Mouse (Mus musculus): ENCODE measurements around the gene Tmem30c. TPM values are rescaled to one million over a fixed set of nuclear protein-coding genes. Genes with fewer than 3 reads are reported as not detected.
"Not testable (repeated sequence)": the region's sequence is repeated elsewhere in the genome, so short reads cannot be mapped to it uniquely, and the experiment has no call there.

The Tmem30c gene
- polyA plus RNA-seq, 1 experiment from 2014 or later, result 0.18 TPM

DNA sequence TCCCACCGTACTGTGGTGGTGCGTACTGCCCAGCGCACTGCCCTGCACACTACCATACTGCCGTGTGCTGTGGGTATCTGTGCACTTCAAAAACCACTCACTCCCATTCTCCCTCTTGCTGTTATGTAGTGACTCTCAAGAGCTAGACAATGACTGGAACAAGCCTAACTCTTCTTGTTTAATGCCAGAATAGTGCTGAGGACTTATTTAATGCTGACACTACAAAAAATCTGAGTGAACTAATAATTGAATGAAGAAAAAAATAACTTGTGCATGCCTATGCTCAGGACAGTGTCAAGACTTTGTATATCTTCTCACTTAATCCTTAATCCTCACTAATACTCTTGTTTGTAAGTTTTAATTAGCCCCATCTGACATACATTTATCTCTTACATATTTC lies 45.2 kb downstream of the Tmem30c start:
- ATAC-seq (replicated peaks), result no peak
- Histone ChIP-seq H3K4me1 (no peaks in the 10 kb centered on the region), H3K4me2 (replicated peaks) (no peak overlapping the region), H3K27ac (replicated peaks) (no peak overlapping the region), H3K36me3 (no peaks in the 10 kb centered on the region), H3K4me3 (no peak overlapping the region), H3K9me3 (no peaks in the 10 kb centered on the region), H3K9ac (replicated peaks) (no peak overlapping the region), H3K27me3 (no peaks in the 10 kb centered on the region)
- WGBS, result 93% methylated on average over 4 of the region's 4 CpGs

DNA sequence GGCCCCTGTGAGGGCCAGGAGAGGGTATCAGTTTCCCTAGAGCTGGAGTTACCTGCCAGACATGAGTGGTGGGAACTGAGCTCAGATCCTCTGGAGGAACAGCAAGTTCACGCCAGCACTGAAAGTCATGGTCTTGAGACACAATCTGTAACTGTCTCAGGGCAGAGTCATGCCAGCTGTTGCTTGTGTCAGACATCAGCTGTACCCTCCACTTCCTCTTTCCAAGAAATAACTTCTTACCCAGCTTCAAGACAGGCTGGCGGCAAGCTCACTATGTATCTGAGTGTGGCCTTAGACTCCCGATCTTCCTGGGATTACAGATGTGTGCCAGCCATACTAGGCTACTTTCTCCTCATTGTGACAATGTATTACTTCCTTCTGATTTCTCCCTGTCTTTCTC lies 46.1 kb downstream of the Tmem30c start:
- Histone ChIP-seq H3K4me3 (no peak overlapping the region), H3K27ac (replicated peaks) (no peak overlapping the region), H3K4me1 (no peaks in the 10 kb centered on the region), H3K9ac (replicated peaks) (no peak overlapping the region), H3K27me3 (no peaks in the 10 kb centered on the region), H3K4me2 (replicated peaks) (no peak overlapping the region), H3K9me3 (no peaks in the 10 kb centered on the region), H3K36me3 (no peaks in the 10 kb centered on the region)
- no peak for ATAC-seq (replicated peaks)
- WGBS, result 89% methylated on average over 3 of the region's 3 CpGs

DNA sequence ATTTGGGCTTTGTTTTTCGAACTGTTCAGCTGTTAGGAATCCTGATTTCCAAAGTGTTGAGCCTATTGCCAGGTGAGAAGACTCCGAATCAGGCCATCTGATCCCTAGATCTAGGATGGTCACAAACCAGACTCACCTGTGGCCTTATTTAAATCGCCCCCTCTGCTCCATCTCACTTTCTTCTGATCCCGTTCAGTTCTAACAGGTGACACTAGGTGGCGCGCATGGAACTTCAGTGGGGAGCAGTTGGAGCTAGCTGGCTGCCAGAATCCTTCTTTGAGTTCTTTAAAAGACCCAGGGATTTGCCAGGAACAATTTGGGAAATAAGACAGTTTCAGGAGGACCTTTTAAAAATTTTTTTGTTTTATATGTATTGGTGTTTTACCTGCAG lies 48.8 kb downstream of the Tmem30c start:
- Histone ChIP-seq H3K27me3 (no peaks in the 10 kb centered on the region), H3K36me3 (no peaks in the 10 kb centered on the region), H3K9ac (replicated peaks) (no peak overlapping the region), H3K4me2 (replicated peaks) (no peak overlapping the region), H3K4me3 (no peak overlapping the region), H3K4me1 (no peaks in the 10 kb centered on the region), H3K27ac (replicated peaks) (no peak overlapping the region), H3K9me3 (no peaks in the 10 kb centered on the region)
- ATAC-seq (replicated peaks), result peak; percentile 86
- 15% methylated on average over 6 of the region's 6 CpGs for WGBS

DNA sequence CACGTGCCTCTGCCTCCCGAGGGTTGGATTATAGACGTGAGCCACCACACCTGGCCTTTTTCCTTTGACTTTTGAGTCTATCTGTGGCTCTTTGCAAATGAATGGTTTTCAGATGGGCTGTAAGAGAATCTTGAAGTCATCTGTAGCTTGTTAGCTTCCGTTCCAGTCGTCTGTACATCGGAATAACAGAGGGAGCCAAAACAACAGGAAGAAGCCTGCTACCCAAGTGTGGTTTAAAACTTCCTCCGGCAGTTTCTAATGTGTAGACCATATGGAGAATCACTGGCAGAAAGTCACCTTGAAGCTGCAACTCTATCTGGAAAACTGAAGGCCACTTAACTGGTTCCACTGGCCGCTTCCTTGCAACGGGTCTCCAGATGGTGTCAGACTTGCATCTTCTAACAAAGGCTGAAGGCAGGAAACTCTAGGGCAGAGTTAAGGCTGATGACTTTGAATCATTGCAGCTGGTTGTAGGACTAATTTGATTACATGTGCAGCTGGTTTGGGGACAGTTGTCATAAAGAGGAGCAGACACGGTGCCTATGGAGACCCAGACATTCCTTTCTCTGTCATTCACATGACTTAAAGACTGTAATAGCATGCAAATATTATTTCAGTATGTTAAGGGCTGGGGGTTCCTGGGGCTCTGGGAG lies 49.3 kb downstream of the Tmem30c start:
- Histone ChIP-seq H3K4me1 (no peaks in the 10 kb centered on the region), H3K27ac (replicated peaks) (no peak overlapping the region), H3K27me3 (no peaks in the 10 kb centered on the region), H3K36me3 (no peaks in the 10 kb centered on the region), H3K4me3 (no peak overlapping the region), H3K9me3 (no peaks in the 10 kb centered on the region), H3K9ac (replicated peaks) (no peak overlapping the region), H3K4me2 (replicated peaks) (no peak overlapping the region)
- no peak; the same call in 1 of the 2 replicates for ATAC-seq (replicated peaks)
- WGBS, result 71% methylated on average over 10 of the region's 10 CpGs

DNA sequence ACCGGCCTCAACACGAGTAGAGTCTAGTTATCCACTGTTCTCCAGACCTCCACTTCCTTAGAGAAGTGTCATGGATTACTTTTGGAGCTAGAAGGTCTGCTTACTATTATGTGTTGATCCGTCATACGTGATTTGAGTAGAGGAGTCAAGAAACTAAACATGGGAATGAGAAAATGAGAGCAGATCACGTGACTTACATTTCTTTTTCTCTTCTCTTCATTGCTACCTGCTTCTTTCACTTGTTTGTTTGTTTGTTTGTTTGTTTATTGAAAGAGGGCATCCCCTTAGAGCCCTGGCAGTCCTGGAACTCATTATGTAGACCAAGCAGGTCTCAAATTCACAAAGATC lies 49.8 kb downstream of the Tmem30c start:
- WGBS, result 88% methylated on average over 5 of the region's 5 CpGs
- H3K4me1 ChIP-seq, result no peaks in the 10 kb centered on the region
- H3K36me3 ChIP-seq, result no peaks in the 10 kb centered on the region
- H3K9me3 ChIP-seq, result no peaks in the 10 kb centered on the region
- no peak overlapping the region for H3K4me2 ChIP-seq (replicated peaks)
- ATAC-seq (replicated peaks), result no peak
- H3K27ac ChIP-seq (replicated peaks), result no peak overlapping the region
- H3K4me3 ChIP-seq, result no peak overlapping the region
- H3K27me3 ChIP-seq, result no peaks in the 10 kb centered on the region
- H3K9ac ChIP-seq (replicated peaks), result no peak overlapping the region

DNA sequence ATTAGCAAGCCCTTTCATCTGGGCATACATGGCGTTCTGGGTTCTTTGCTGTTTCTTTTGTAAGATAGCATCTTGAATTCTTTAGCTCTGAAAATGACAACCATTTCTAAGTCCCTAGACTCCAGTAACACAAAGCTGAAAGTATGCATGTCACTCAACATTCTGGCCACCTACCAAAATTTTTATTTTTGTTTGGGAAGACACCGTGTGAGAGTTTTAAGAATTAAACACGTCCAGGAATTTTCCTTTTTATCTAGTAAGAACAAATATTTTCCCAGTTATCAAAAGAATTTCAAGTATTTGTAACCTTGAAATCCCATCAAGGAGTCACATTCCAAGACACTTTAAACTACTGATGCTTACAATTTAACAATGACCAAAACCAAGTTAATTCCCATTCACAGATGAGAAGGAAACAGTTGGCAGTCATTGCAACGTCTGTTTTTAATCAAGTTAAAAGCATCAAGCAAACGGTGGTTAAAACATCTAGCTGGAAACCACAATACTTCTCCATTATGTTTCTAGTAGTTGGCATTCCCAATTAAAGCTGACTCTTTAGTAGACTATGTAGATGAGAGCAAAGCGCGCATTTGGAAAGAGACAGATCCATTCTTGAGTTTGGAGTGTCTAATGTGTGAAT lies 56.7 kb downstream of the Tmem30c start:
- Histone ChIP-seq H3K27me3 (no peaks in the 10 kb centered on the region), H3K9me3 (no peaks in the 10 kb centered on the region), H3K4me1 (no peaks in the 10 kb centered on the region), H3K27ac (replicated peaks) (no peak overlapping the region), H3K4me3 (no peak overlapping the region), H3K36me3 (no peaks in the 10 kb centered on the region), H3K9ac (replicated peaks) (no peak overlapping the region), H3K4me2 (replicated peaks) (no peak overlapping the region)
- 71% methylated on average over 7 of the region's 7 CpGs for WGBS
- no peak for ATAC-seq (replicated peaks)

DNA sequence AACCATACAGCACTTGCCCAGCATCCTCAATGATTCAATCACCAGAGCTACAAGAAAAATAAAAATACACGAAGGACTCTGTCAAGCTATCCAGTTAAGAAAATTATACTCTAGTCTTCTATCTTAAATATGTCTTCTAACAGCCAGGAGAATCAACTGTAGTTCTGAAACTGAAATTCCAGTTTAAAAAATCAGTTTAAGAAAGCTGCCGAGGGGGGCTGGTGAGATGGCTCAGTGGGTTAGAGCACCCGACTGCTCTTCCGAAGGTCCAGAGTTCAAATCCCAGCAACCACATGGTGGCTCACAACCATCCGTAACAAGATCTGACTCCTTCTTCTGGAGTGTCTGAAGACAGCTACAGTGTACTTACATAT lies 60.7 kb downstream of the Tmem30c start:
- not testable (repeated sequence) for H3K9me3 ChIP-seq; H3K9ac ChIP-seq (replicated peaks); ATAC-seq (replicated peaks); H3K36me3 ChIP-seq; H3K27me3 ChIP-seq; H3K27ac ChIP-seq (replicated peaks)
- H3K4me2 ChIP-seq (replicated peaks), result peak overlapping the region; percentile 67
- H3K4me3 ChIP-seq, result peak overlapping the region; percentile 89
- peaks cover 10% of the 10 kb centered on the region for H3K4me1 ChIP-seq
- 67% methylated on average over 4 of the region's 5 CpGs for WGBS

DNA sequence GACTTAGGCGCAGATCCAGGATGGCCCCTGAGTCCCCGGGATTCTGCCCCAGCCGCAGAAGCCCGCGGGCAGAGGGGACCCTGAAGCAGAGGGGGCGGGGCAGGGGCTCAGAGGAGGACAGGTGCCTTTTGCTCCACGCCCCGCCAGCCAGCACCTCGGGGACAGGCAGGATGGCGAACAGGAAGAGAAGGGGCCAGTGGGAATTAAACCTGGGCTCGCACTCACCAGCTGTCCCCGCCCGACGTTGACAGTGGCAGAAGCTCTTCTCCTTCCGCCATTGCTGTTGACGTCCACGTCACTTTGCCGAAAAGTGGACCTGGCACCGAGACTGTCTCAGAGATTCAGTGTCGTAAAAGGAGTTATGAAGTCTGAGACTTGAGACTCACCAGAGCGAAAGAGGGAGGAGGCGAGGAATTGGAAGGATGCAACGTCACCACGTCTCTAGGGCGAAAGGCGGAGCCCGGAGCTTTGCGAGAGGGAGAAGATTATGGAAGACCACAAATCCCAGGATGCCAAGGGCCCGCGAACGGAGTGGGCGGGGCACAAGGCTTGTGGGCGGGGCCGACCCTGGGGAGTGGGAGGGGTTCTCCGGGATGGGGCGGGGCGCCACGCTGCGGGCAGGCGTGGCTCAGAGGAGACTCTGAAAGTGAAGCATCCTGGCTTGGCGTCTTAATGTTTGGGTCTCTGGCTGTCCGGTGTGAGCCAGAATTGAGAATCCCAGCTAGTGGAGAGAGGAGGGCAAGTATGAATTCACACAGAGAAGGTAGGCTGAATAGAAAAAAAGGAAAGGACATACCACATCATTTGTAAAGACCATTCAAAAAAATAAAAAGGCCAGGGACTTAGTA lies 61.4 kb downstream of the Tmem30c start, which contains the start of gene Tbc1d23:
Gene Tbc1d23 (minus strand): TSS at position 416 of the 848 bp plus-strand sequence.
- no peaks in the 10 kb centered on the region for H3K9me3 ChIP-seq
- H3K27me3 ChIP-seq, result no peaks in the 10 kb centered on the region
- H3K27ac ChIP-seq (replicated peaks), result peak within 1 kb of the TSS; percentile 81
- H3K4me3 ChIP-seq, result peak within 1 kb of the TSS; percentile 89
- peak within 1 kb of the TSS; percentile 67 for H3K4me2 ChIP-seq (replicated peaks)
- ATAC-seq (replicated peaks), result peak; percentile 99
- no peaks in the 10 kb centered on the region for H3K36me3 ChIP-seq
- WGBS, result under 1% methylated on average over 42 of the region's 42 CpGs
- H3K9ac ChIP-seq (replicated peaks), result peak within 1 kb of the TSS; percentile 82
- peaks cover 10% of the 10 kb centered on the region for H3K4me1 ChIP-seq

DNA sequence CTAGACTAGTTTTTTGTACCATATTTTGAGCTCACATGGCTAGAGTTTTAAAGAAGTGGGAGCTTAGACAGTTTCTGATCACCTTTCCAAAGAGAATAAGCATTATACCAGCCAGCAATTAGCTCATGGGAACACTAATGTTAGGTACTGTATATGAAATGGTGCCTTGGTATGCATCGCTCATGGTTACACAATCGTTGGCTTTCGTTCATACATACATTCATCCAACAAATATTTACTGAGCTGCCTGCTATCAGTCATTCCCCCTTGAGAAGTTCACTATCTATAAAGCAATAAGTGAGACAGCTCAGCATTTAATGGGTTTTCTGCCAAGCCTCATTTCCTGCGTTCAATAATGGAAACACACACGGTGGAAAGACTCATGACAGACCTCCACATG lies 66.2 kb downstream of the Tmem30c start:
- 93% methylated on average over 5 of the region's 5 CpGs for WGBS

DNA sequence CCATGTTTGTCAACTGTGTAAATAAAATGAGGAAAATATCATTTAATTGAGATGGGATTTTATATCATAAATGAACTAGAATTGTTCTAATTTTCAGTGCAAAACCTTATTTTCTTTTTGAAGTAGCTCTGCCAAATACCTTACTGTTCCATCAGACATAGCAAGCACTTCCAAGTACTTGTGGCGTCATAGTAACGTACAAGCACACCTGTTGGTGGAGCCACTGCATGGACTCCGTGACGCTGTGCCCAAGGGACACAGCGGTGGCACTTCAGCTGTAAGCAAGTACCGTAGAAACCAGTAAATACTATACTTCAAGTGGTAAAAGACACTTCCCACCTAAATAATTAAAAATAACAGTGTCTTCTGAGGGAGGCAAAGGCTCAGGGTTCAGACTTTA lies 72.3 kb downstream of the Tmem30c start:
- Histone ChIP-seq H3K4me2 (replicated peaks) (no peak overlapping the region), H3K27me3 (no peaks in the 10 kb centered on the region), H3K4me3 (no peak overlapping the region), H3K4me1 (no peaks in the 10 kb centered on the region), H3K36me3 (peaks cover 11% of the 10 kb centered on the region; the same call in 1 of the 2 replicates), H3K27ac (replicated peaks) (no peak overlapping the region), H3K9me3 (no peaks in the 10 kb centered on the region), H3K9ac (replicated peaks) (no peak overlapping the region)
- ATAC-seq (replicated peaks), result no peak
- 92% methylated on average over 6 of the region's 6 CpGs for WGBS

More for the DNA sequence above, 66.2 kb downstream of the Tmem30c start:
- Histone ChIP-seq H3K9me3 (no peaks in the 10 kb centered on the region), H3K4me2 (replicated peaks) (no peak overlapping the region), H3K27me3 (no peaks in the 10 kb centered on the region), H3K9ac (replicated peaks) (no peak overlapping the region), H3K27ac (replicated peaks) (no peak overlapping the region), H3K4me3 (no peak overlapping the region), H3K4me1 (peaks cover 10% of the 10 kb centered on the region), H3K36me3 (no peaks in the 10 kb centered on the region)
- no peak for ATAC-seq (replicated peaks)

Data from forebrain, embryonic 15.5 days (tissue).